In genomic region chr13:63272017-63272601, GRCm38 (mm10) we compare ENCODE assay signal across 7 mouse cellular contexts.
A peak's percentile ranks its signal among the peaks of the same experiment; 100 is the strongest.
DNase-seq lines count a peak whose midpoint lies in the region; ATAC-seq and TF ChIP-seq lines count a peak whose summit lies in the region.

No protein-coding gene starts in this region.

- no peaks in the 10 kb centered on the region for H3K27me3 ChIP-seq in C2C12 (ENCODE audit: control insufficient read depth, insufficient read depth, insufficient read length)
- H3K27me3 ChIP-seq in hindbrain, embryonic 13.5 days: peaks cover 69% of the 10 kb centered on the region
- no peaks in the 10 kb centered on the region for H3K27me3 ChIP-seq in liver, embryonic 14.5 days (ENCODE audit: control insufficient read depth, insufficient read depth, low read length)

- 0 out of 2 replicates have a peak overlapping the region, but pooled peaks have one; percentile 60 for H3K27ac ChIP-seq in hindbrain, embryonic 13.5 days
- H3K27ac ChIP-seq in liver, embryonic 14.5 days: no peak overlapping the region

- peak overlapping the region; percentile 62 for H3K9ac ChIP-seq in hindbrain, embryonic 13.5 days
- H3K9ac ChIP-seq in liver, embryonic 14.5 days (replicated peaks): no peak overlapping the region

- H3K79me3 ChIP-seq in C2C12 (ENCODE audit: low read depth): peaks cover 95% of the 10 kb centered on the region

- H3K4me3 ChIP-seq in C2C12 (ENCODE audit: insufficient read depth, poor library complexity, severe bottlenecking): peak overlapping the region; percentile 38
- H3K4me3 ChIP-seq in hindbrain, embryonic 13.5 days: peak overlapping the region; percentile 44
- peak overlapping the region; percentile 17 to 38 for H3K4me3 ChIP-seq in liver, embryonic 14.5 days (ENCODE audit: insufficient read depth in 1 of 2, low read depth in 2 of 2, low read length in 2 of 2)

- DNase-seq in ES-CJ7 (ENCODE audit: low read depth, low spot score): peak; percentile 65
- DNase-seq in liver, embryonic 14.5 days (ENCODE audit: low read depth in 3 of 3, low spot score in 3 of 3): no peak
- DNase-seq in cerebellum, postnatal 14 days: no peak
- DNase-seq in right cerebral cortex, postnatal 36 days (ENCODE audit: low spot score in 2 of 2): no peak

- peak overlapping the region; percentile 72 for H3K4me2 ChIP-seq in hindbrain, embryonic 13.5 days
- H3K4me2 ChIP-seq in liver, embryonic 14.5 days (ENCODE audit: low read depth): peak overlapping the region; percentile 50

- TF ChIP-seq CTCF in C2C12 (IDR thresholded peaks at IDR 0.05; ENCODE audit: control insufficient read depth, insufficient read depth, insufficient read length): no peak
- no peak for TF ChIP-seq CTCF in liver, embryonic 14.5 days (IDR thresholded peaks at IDR 0.05; ENCODE audit: low read depth)

- H3K4me1 ChIP-seq in hindbrain, embryonic 13.5 days (replicated peaks): peaks cover 16% of the 10 kb centered on the region
- H3K4me1 ChIP-seq in liver, embryonic 14.5 days (replicated peaks; ENCODE audit: control insufficient read depth in 2 of 2, insufficient read depth in 2 of 2, low read length in 1 of 2): peaks cover 0 to 20% of the 10 kb centered on the region in 2 experiments; a peak in 2 of 4 replicates

- no peak overlapping the region for H3ac ChIP-seq in C2C12 (ENCODE audit: control insufficient read depth, insufficient read length, low read depth)

- ATAC-seq in hindbrain, embryonic 13.5 days (ENCODE audit: low FRiP score): peak; percentile 54
- ATAC-seq in liver, embryonic 14.5 days (ENCODE audit: insufficient read depth): no peak
- ATAC-seq in granulocyte monocyte progenitor cell, adult 5-6 weeks (replicated peaks; ENCODE audit: poor library complexity, severe bottlenecking): no peak

- no peak for TF ChIP-seq EP300 in liver, embryonic 14.5 days (IDR thresholded peaks at IDR 0.05; ENCODE audit: low read depth)

- 7% methylated on average over 16 of the region's 16 CpGs for WGBS in hindbrain, embryonic 13.5 days
- 15% methylated on average over 16 of the region's 16 CpGs for WGBS in liver, embryonic 14.5 days (ENCODE audit: insufficient replicate concordance)

- H3K79me2 ChIP-seq in C2C12 (ENCODE audit: control insufficient read depth, insufficient read depth): peaks cover 100% of the 10 kb centered on the region

- no peaks in the 10 kb centered on the region for H3K9me3 ChIP-seq in hindbrain, embryonic 13.5 days
- no peaks in the 10 kb centered on the region for H3K9me3 ChIP-seq in liver, embryonic 14.5 days (ENCODE audit: control insufficient read depth, low read length)

- H3K36me3 ChIP-seq in C2C12 (ENCODE audit: control insufficient read depth, insufficient read depth): peaks cover 50% of the 10 kb centered on the region
- H3K36me3 ChIP-seq in hindbrain, embryonic 13.5 days: no peaks in the 10 kb centered on the region
- no peaks in the 10 kb centered on the region for H3K36me3 ChIP-seq in liver, embryonic 14.5 days (replicated peaks; ENCODE audit: control insufficient read depth, insufficient read depth, low read depth)

TF ChIP-seq in C2C12, 6 proteins besides CTCF, POLR2A, EP300 and RAD21:
- no peak for TF ChIP-seq FOSL1 (IDR thresholded peaks at IDR 0.05; ENCODE audit: insufficient read depth, low read length, poor library complexity, severe bottlenecking)
- TF ChIP-seq MYOD1 (IDR thresholded peaks at IDR 0.05; ENCODE audit: control insufficient read depth, insufficient read length, low read depth): no peak
- no peak for TF ChIP-seq CEBPB (IDR thresholded peaks at IDR 0.05; ENCODE audit: low read depth)
- no peak for TF ChIP-seq USF1 (IDR thresholded peaks at IDR 0.05; ENCODE audit: low read depth)
- no peak for TF ChIP-seq MAX (IDR thresholded peaks at IDR 0.05)
- no peak for TF ChIP-seq MYOG (IDR thresholded peaks at IDR 0.05; ENCODE audit: control insufficient read depth, extremely low read depth, insufficient read length)
TF ChIP-seq in C2C12: peak in this region for 0.
